Mouse (Mus musculus): ENCODE measurements around the gene H2-Q1.

DNA sequence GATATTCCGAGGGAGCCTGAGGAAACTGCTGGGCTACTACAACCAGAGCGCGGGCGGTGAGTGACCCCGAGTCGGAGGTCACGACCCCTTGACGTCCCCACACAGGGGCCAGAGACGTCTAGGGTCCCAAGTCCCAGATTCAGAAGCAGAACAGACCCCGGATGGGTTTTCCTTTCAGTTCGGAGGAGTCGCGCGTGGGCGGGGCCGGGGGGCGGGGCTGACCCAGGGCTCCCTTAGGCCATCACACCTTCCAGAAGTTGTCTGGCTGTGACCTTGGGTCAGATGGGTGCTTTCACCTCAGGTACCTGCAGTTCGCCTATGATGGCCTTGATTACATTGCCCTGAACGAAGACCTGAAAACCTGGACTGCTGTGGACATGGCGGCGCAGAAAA is 39.3 kb downstream of the H2-Q1 start:
- TF ChIP-seq TAL1 (IDR thresholded peaks at IDR 0.05; ENCODE audit: low read length) (no peak), GATA1 (IDR thresholded peaks at IDR 0.05; ENCODE audit: low read length) (no peak)
